Mouse (Mus musculus) E14TG2a.4 (cell line): ENCODE results near the gene Ncapd2.

Source experiments
- H3K27me3 ChIP-seq: 2 replicates; pipeline ENCODE4 v1.6.1; 2014; ENCODE audit warnings: low read length, control low read depth; ENCODE audit not compliant: insufficient read depth
- H3K36me3 ChIP-seq: 2 replicates; pipeline ENCODE4 v1.6.1; 2014; ENCODE audit warnings: low read length, control low read depth; ENCODE audit not compliant: insufficient read depth
- H3K4me1 ChIP-seq: replicated peaks from 2 replicates; pipeline ENCODE4 v1.6.1; 2014; ENCODE audit warnings: low read depth, low read length, control low read depth
- H3K4me3 ChIP-seq: replicated peaks from 2 replicates; pipeline ENCODE4 v1.5.1; 2014; ENCODE audit warnings: mild to moderate bottlenecking, low read length
- H3K9me3 ChIP-seq: 2 replicates; pipeline ENCODE4 v1.6.1; 2014; ENCODE audit warnings: low read length, control low read depth
- CTCF ChIP-seq: conservative IDR thresholded peaks from 2 replicates; pipeline ENCODE4 v1.5.1; 2014; ENCODE audit warnings: low read length
- NANOG ChIP-seq: IDR thresholded peaks from 2 replicates; pipeline ENCODE4 v1.6.1; 2014; ENCODE audit warnings: borderline replicate concordance, low read length, mixed read lengths
- POU5F1 ChIP-seq: IDR thresholded peaks from 2 replicates; pipeline ENCODE4 v1.6.1; 2014; ENCODE audit warnings: low read length, borderline replicate concordance

Gene Ncapd2

GRCm38 (mm10) chr6:125233816-125234519 lies 42.5 kb upstream of the Ncapd2 start:
- Histone ChIP-seq H3K9me3 (no peaks in the 10 kb centered on the region), H3K4me1 (peaks cover 47% of the 10 kb centered on the region), H3K4me3 (no peak overlapping the region), H3K27me3 (no peaks in the 10 kb centered on the region), H3K36me3 (no peaks in the 10 kb centered on the region)
- TF ChIP-seq NANOG (no peak), POU5F1 (no peak), CTCF (no peak)

- TF ChIP-seq NANOG, result no peak
- no peak for TF ChIP-seq POU5F1
- TF ChIP-seq CTCF, result no peak
- H3K27me3 ChIP-seq, result no peaks in the 10 kb centered on the region
- no peaks in the 10 kb centered on the region for H3K36me3 ChIP-seq
- no peak overlapping the region for H3K4me3 ChIP-seq
- H3K9me3 ChIP-seq, result no peaks in the 10 kb centered on the region
- H3K4me1 ChIP-seq, result peaks cover 47% of the 10 kb centered on the region
Measured at GRCm38 (mm10) chr6:125232516-125232915, 41.0 kb upstream of the Ncapd2 start.

- Histone ChIP-seq H3K27me3 (no peaks in the 10 kb centered on the region), H3K36me3 (no peaks in the 10 kb centered on the region), H3K4me3 (peak overlapping the region; percentile 78), H3K9me3 (no peaks in the 10 kb centered on the region), H3K4me1 (peaks cover 45% of the 10 kb centered on the region)
- TF ChIP-seq CTCF (no peak), NANOG (no peak), POU5F1 (no peak)
Measured at GRCm38 (mm10) chr6:125232045-125232437, 40.5 kb upstream of the Ncapd2 start.

- H3K27me3 ChIP-seq, result no peaks in the 10 kb centered on the region
- H3K9me3 ChIP-seq, result no peaks in the 10 kb centered on the region
- no peak for TF ChIP-seq NANOG
- TF ChIP-seq POU5F1, result no peak
- no peak for TF ChIP-seq CTCF
- peak within 1 kb of the TSS; percentile 78 for H3K4me3 ChIP-seq
- peaks cover 38% of the 10 kb centered on the region for H3K4me1 ChIP-seq
- no peaks in the 10 kb centered on the region for H3K36me3 ChIP-seq
Measured at GRCm38 (mm10) chr6:125231117-125232044, 39.9 kb upstream of the Ncapd2 start, which contains the start of gene Tapbpl. Gene Tapbpl (minus strand): TSS chr6:125231860.

DNA sequence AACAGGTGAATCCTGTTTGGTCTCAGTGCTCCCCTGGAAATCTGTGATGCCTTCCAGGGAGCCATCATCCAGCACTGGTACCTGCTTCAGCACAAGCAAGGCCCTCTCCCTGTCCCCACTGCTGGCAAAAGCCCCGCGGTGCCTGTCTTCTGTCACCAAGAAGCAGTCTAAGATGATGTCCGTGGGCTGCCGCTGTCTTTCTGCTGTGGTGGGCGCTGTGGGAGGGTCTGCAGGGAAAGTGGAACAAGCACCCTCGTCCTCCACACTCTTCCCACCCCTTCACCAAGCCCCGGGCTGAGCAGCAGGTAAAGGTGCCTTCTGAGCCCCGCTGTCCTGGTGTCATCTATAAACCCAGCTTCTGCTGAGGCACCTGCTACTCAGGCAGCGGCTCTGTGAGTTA lies 39.1 kb upstream of the Ncapd2 start:
- peaks cover 31% of the 10 kb centered on the region for H3K4me1 ChIP-seq
- no peaks in the 10 kb centered on the region for H3K36me3 ChIP-seq
- no peak for TF ChIP-seq NANOG
- no peak for TF ChIP-seq POU5F1
- TF ChIP-seq CTCF, result no peak
- H3K9me3 ChIP-seq, result no peaks in the 10 kb centered on the region
- peak overlapping the region; percentile 78 for H3K4me3 ChIP-seq
- no peaks in the 10 kb centered on the region for H3K27me3 ChIP-seq

DNA sequence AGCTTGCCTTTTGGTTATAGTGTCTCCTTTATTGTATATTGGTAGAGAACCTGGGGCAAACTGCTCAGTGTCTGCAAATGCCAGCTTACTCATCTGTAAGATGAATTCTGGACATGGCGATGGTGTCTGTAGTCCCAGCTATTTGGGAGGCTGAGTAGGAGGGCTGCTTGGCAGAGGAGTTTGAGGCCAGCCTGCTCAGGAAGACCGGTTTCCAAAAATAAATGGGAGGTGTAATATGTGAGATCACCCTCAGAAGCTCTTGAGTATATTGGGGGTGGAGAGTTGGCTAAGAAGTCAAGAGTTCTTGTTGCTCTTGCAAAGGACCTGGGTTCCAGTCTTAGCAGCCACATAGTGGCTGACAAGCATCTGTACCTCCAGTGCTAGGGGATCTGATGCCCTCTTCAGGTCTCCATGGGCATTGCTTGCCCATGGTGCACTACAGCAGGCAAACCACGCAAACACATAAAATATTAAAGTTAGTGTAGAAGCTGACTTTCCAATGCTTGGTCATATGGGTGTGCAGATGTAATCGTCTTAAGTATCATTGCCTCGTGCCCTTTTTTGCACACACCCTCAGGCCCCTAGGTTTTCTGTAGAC lies 34.1 kb upstream of the Ncapd2 start:
- Histone ChIP-seq H3K36me3 (peaks cover 23% of the 10 kb centered on the region), H3K27me3 (no peaks in the 10 kb centered on the region), H3K4me1 (peaks cover 18% of the 10 kb centered on the region), H3K9me3 (no peaks in the 10 kb centered on the region), H3K4me3 (no peak overlapping the region)
- TF ChIP-seq CTCF (peak; percentile 77), POU5F1 (no peak)

GRCm38 (mm10) chr6:125222577-125222976 lies 31.1 kb upstream of the Ncapd2 start:
- TF ChIP-seq POU5F1 (no peak), NANOG (no peak), CTCF (no peak)
- no peak overlapping the region for H3K4me3 ChIP-seq
- H3K4me1 ChIP-seq, result peaks cover 26% of the 10 kb centered on the region
- no peaks in the 10 kb centered on the region for H3K9me3 ChIP-seq
- H3K36me3 ChIP-seq, result peaks cover 34% of the 10 kb centered on the region
- no peaks in the 10 kb centered on the region for H3K27me3 ChIP-seq

- TF ChIP-seq POU5F1 (no peak), CTCF (no peak), NANOG (no peak)
- no peaks in the 10 kb centered on the region for H3K9me3 ChIP-seq
- peaks cover 26% of the 10 kb centered on the region for H3K4me1 ChIP-seq
- H3K27me3 ChIP-seq, result peaks cover under 1% of the 10 kb centered on the region; the same call in 1 of the 2 replicates
- no peak overlapping the region for H3K4me3 ChIP-seq
- peaks cover 34% of the 10 kb centered on the region for H3K36me3 ChIP-seq
Measured at GRCm38 (mm10) chr6:125222146-125222545, 30.6 kb upstream of the Ncapd2 start.
